13 mouse cellular contexts compared by ENCODE assay signal in genomic region chr9:121422402-121422801, GRCm38 (mm10).
DNase-seq lines count a peak whose midpoint lies in the region; ATAC-seq and TF ChIP-seq lines count a peak whose summit lies in the region.
"Had no signal": no experiment of that assay in that cellular context is flagged by ENCODE, and none has a peak within 500 bp of the region (broad histone marks: within the 10 kb centered on the region; RNA-seq: fewer than 3 reads in every experiment).

No protein-coding gene starts in this region.

- H3K27ac ChIP-seq in hindbrain, embryonic 14.5 days = 0 out of 2 replicates have a peak overlapping the region, but pooled peaks have one; percentile 26
- no peak overlapping the region for H3K27ac ChIP-seq in hindbrain, embryonic 10.5 days
- H3K27ac ChIP-seq in intestine, postnatal 0 days (ENCODE audit: low read depth, low read length) = peak overlapping the region; percentile 54
- no peak overlapping the region for H3K27ac ChIP-seq in forebrain, embryonic 10.5 days
- H3K27ac ChIP-seq: hindbrain, postnatal 0 days had no signal

- H3K36me3 ChIP-seq in hindbrain, embryonic 14.5 days (replicated peaks; ENCODE audit: control insufficient read depth, insufficient read depth) = no peaks in the 10 kb centered on the region
- peaks cover 2% of the 10 kb centered on the region; the same call in 1 of the 2 replicates for H3K36me3 ChIP-seq in hindbrain, embryonic 10.5 days
- H3K36me3 ChIP-seq in intestine, postnatal 0 days (ENCODE audit: control insufficient read depth, insufficient read depth) = no peaks in the 10 kb centered on the region
- 0 out of 2 replicates have a peak, but pooled peaks cover under 1% of the 10 kb centered on the region for H3K36me3 ChIP-seq in forebrain, embryonic 10.5 days (replicated peaks)

- no peaks in the 10 kb centered on the region; the same call in 1 of the 2 replicates for H3K4me1 ChIP-seq in hindbrain, embryonic 14.5 days (replicated peaks; ENCODE audit: control insufficient read depth, insufficient read depth, low read length)
- 0 out of 2 replicates have a peak, but pooled peaks cover 4% of the 10 kb centered on the region for H3K4me1 ChIP-seq in hindbrain, embryonic 10.5 days (replicated peaks)
- peaks cover 19% of the 10 kb centered on the region for H3K4me1 ChIP-seq in intestine, postnatal 0 days (replicated peaks; ENCODE audit: control insufficient read depth, insufficient read depth, low read length)
- peaks cover 4% of the 10 kb centered on the region; the same call in 1 of the 2 replicates for H3K4me1 ChIP-seq in forebrain, embryonic 10.5 days

- no peak for TF ChIP-seq CTCF in intestine, postnatal 0 days (IDR thresholded peaks at IDR 0.05; ENCODE audit: low read depth)

- no peak overlapping the region for H3K4me2 ChIP-seq in hindbrain, embryonic 14.5 days (replicated peaks)
- no peak overlapping the region for H3K4me2 ChIP-seq in intestine, postnatal 0 days (replicated peaks; ENCODE audit: low read depth)

- H3K27me3 ChIP-seq in hindbrain, embryonic 14.5 days (ENCODE audit: control insufficient read depth, insufficient read depth, low read length) = no peaks in the 10 kb centered on the region
- H3K27me3 ChIP-seq in hindbrain, embryonic 10.5 days (ENCODE audit: insufficient read depth, poor library complexity, severe bottlenecking) = no peaks in the 10 kb centered on the region
- H3K27me3 ChIP-seq in intestine, postnatal 0 days (replicated peaks; ENCODE audit: control insufficient read depth, insufficient read depth, low read length) = no peaks in the 10 kb centered on the region
- no peaks in the 10 kb centered on the region for H3K27me3 ChIP-seq in forebrain, embryonic 10.5 days (ENCODE audit: poor library complexity, severe bottlenecking)

- DNase-seq in hindbrain, embryonic 14.5 days (ENCODE audit: low spot score) = no peak
- no peak for DNase-seq in hindbrain, embryonic 10.5 days (ENCODE audit: low spot score)
- DNase-seq in kidney, postnatal 4 days = peak; percentile 41 to 54
- DNase-seq in lung, postnatal 36 days = peak; percentile 94
- no peak for DNase-seq in forebrain, embryonic 10.5 days (ENCODE audit: extremely low spot score, low spot score)
- no peak for DNase-seq in c-Kit-positive CD71-positive TER-119-positive erythroid progenitor cells, embryonic 14.5 days (ENCODE audit: low spot score)
- DNase-seq in right cerebral cortex, adult 18-20 months = no peak
- DNase-seq: B cell, adult 2 months; cerebellum, adult 8-10 months; thymus, postnatal 14 days had no signal

- no peak overlapping the region for H3K4me3 ChIP-seq in hindbrain, embryonic 14.5 days (replicated peaks; ENCODE audit: low read length)
- no peak overlapping the region for H3K4me3 ChIP-seq in hindbrain, embryonic 10.5 days
- no peak overlapping the region for H3K4me3 ChIP-seq in intestine, postnatal 0 days (ENCODE audit: low read depth, low read length)
- H3K4me3 ChIP-seq in forebrain, embryonic 10.5 days = no peak overlapping the region
- H3K4me3 ChIP-seq: myocyte had no signal

- H3K9me3 ChIP-seq in hindbrain, embryonic 14.5 days (ENCODE audit: control insufficient read depth, low read length) = no peaks in the 10 kb centered on the region
- H3K9me3 ChIP-seq in hindbrain, embryonic 10.5 days = no peaks in the 10 kb centered on the region
- H3K9me3 ChIP-seq in intestine, postnatal 0 days (ENCODE audit: control insufficient read depth) = no peaks in the 10 kb centered on the region
- H3K9me3 ChIP-seq in forebrain, embryonic 10.5 days = no peaks in the 10 kb centered on the region

- no peak for ATAC-seq in hindbrain, embryonic 14.5 days (ENCODE audit: low FRiP score)
- ATAC-seq in intestine, postnatal 0 days = peak; percentile 42; the same call in 1 of the 2 replicates
- ATAC-seq: hindbrain, postnatal 0 days had no signal

- H3K9ac ChIP-seq in hindbrain, embryonic 14.5 days = no peak overlapping the region
- H3K9ac ChIP-seq in intestine, postnatal 0 days (ENCODE audit: low read depth, low read length) = no peak overlapping the region

- WGBS in hindbrain, embryonic 14.5 days = 86% methylated on average over 5 of the region's 5 CpGs
- WGBS in hindbrain, embryonic 10.5 days = 90% methylated on average over 5 of the region's 5 CpGs
- 21% methylated on average over 5 of the region's 5 CpGs for WGBS in intestine, postnatal 0 days
- 96% methylated on average over 5 of the region's 5 CpGs for WGBS in forebrain, embryonic 10.5 days

Comparison
In these comparisons a context has a peak if more than half of its experiments do, and no peak if none do; other contexts are left out.
1. H3K27ac ChIP-seq: peak in hindbrain, embryonic 14.5 days (single experiment) and intestine, postnatal 0 days (single experiment); none in hindbrain, embryonic 10.5 days (single experiment) and forebrain, embryonic 10.5 days (single experiment).
2. DNase-seq: peak in kidney, postnatal 4 days (2 of 2) and lung, postnatal 36 days (single experiment); none in hindbrain, embryonic 14.5 days (single experiment), hindbrain, embryonic 10.5 days (single experiment), forebrain, embryonic 10.5 days (single experiment), c-Kit-positive CD71-positive TER-119-positive erythroid progenitor cells, embryonic 14.5 days (single experiment) and right cerebral cortex, adult 18-20 months (single experiment).